Mouse (Mus musculus) testis, adult 2 months (tissue): ENCODE results near the gene Aamp. TPM values are rescaled to one million over a fixed set of nuclear protein-coding genes. Genes with fewer than 3 reads are reported as not detected.

ENCODE experiments used
- H3K27ac ChIP-seq: fragments of 200-500 bp; 2 replicates; pipeline ENCODE4 v1.5.1; 2012; ENCODE audit warnings: low read depth, low read length; ENCODE audit not compliant: control insufficient read depth, insufficient read depth
- H3K27me3 ChIP-seq: fragments of 200-500 bp; 2 replicates; pipeline ENCODE4 v1.6.1; 2012; ENCODE audit warnings: mild to moderate bottlenecking, low read length, moderate library complexity; ENCODE audit not compliant: control insufficient read depth, insufficient read depth
- H3K36me3 ChIP-seq: fragments of 200-500 bp; 2 replicates; pipeline ENCODE4 v1.6.1; 2012; ENCODE audit warnings: mild to moderate bottlenecking, low read length; ENCODE audit not compliant: control insufficient read depth, insufficient read depth
- H3K4me1 ChIP-seq: fragments of 200-500 bp; 2 replicates; pipeline ENCODE4 v1.6.1; 2012; ENCODE audit warnings: low read length; ENCODE audit not compliant: control insufficient read depth, insufficient read depth
- H3K4me3 ChIP-seq: fragments of 200-500 bp; 2 replicates; pipeline ENCODE4 v1.5.1; 2012; ENCODE audit warnings: low read depth, mild to moderate bottlenecking, low read length, moderate library complexity, mixed read lengths; ENCODE audit not compliant: control insufficient read depth
- CTCF ChIP-seq: fragments of 200-500 bp; IDR thresholded peaks from 2 replicates; pipeline ENCODE4 v1.5.1; 2012; ENCODE audit warnings: low read depth, mild to moderate bottlenecking, inconsistent platforms, low read length, moderate library complexity; ENCODE audit not compliant: control insufficient read depth, insufficient read depth, insufficient replicate concordance
- POLR2A ChIP-seq: fragments of 200-500 bp; IDR thresholded peaks from 2 replicates; pipeline ENCODE4 v1.6.1; 2012; ENCODE audit warnings: low read depth, mild to moderate bottlenecking, inconsistent platforms, low read length, moderate library complexity; ENCODE audit not compliant: control insufficient read depth
- polyA plus RNA-seq: library from polyadenylated mRNA; depleted of rRNA; stranded (reverse); fragments of >200 nt; gene quantifications from 2 replicates; pipeline ENCODE4 v1.2.3, GENCODE M21; 2012

Gene Aamp
- polyA plus RNA-seq, 1 experiment, result 1,552 TPM

- H3K36me3 ChIP-seq, result peaks cover 14% of the 10 kb centered on the region
- H3K27me3 ChIP-seq, result no peaks in the 10 kb centered on the region
- TF ChIP-seq POLR2A, result no peak
- TF ChIP-seq CTCF, result no peak
- peak overlapping the region; percentile 92 for H3K27ac ChIP-seq
- peaks cover 8% of the 10 kb centered on the region for H3K4me1 ChIP-seq
- H3K4me3 ChIP-seq, result peak overlapping the region; percentile 96
Measured at GRCm38 (mm10) chr1:74283686-74284463, 663 bp downstream of the Aamp start.

GRCm38 (mm10) chr1:74282896-74283625 is 1.5 kb downstream of the Aamp start:
- H3K36me3 ChIP-seq, result peaks cover 14% of the 10 kb centered on the region
- H3K4me1 ChIP-seq, result peaks cover 8% of the 10 kb centered on the region
- peak overlapping the region; percentile 41 for H3K27ac ChIP-seq
- no peak for TF ChIP-seq CTCF
- 0 out of 2 replicates have a peak, but pooled peaks have one; percentile 2 for TF ChIP-seq POLR2A
- peak overlapping the region; percentile 86 for H3K4me3 ChIP-seq
- no peaks in the 10 kb centered on the region for H3K27me3 ChIP-seq

- Histone ChIP-seq H3K27ac (peak overlapping the region; percentile 32; the same call in 1 of the 2 replicates), H3K4me3 (peak overlapping the region; percentile 86), H3K4me1 (peaks cover 11% of the 10 kb centered on the region), H3K27me3 (no peaks in the 10 kb centered on the region), H3K36me3 (peaks cover 14% of the 10 kb centered on the region)
- TF ChIP-seq POLR2A (no peak), CTCF (no peak)
Measured at GRCm38 (mm10) chr1:74281886-74282285, 2.7 kb downstream of the Aamp start.

- Histone ChIP-seq H3K4me3 (peak overlapping the region; percentile 86), H3K27ac (peak overlapping the region; percentile 91), H3K27me3 (no peaks in the 10 kb centered on the region), H3K36me3 (peaks cover 14% of the 10 kb centered on the region), H3K4me1 (peaks cover 11% of the 10 kb centered on the region)
- TF ChIP-seq POLR2A (no peak), CTCF (no peak)
Measured at GRCm38 (mm10) chr1:74281372-74281771, 3.2 kb downstream of the Aamp start.

GRCm38 (mm10) chr1:74280591-74281325 is 3.8 kb downstream of the Aamp start:
- H3K27me3 ChIP-seq, result no peaks in the 10 kb centered on the region
- H3K4me1 ChIP-seq, result peaks cover 9% of the 10 kb centered on the region
- TF ChIP-seq POLR2A (peak; percentile 93; the same call in 1 of the 2 replicates), CTCF (no peak)
- peaks cover 14% of the 10 kb centered on the region for H3K36me3 ChIP-seq
- peak overlapping the region; percentile 86 for H3K4me3 ChIP-seq
- peak overlapping the region; percentile 91 for H3K27ac ChIP-seq

- peak overlapping the region; percentile 86 for H3K4me3 ChIP-seq
- H3K27ac ChIP-seq, result no peak overlapping the region
- peaks cover 14% of the 10 kb centered on the region for H3K36me3 ChIP-seq
- no peaks in the 10 kb centered on the region for H3K27me3 ChIP-seq
- H3K4me1 ChIP-seq, result peaks cover 5% of the 10 kb centered on the region
- TF ChIP-seq CTCF (no peak), POLR2A (peak; percentile 32; the same call in 1 of the 2 replicates)
Measured at GRCm38 (mm10) chr1:74278988-74279387, 5.5 kb downstream of the Aamp start.

GRCm38 (mm10) chr1:74278538-74278937 is 6.0 kb downstream of the Aamp start, which contains the start of gene Gpbar1:
Gene Gpbar1 (plus strand): TSS chr1:74278550.
- no peak within 1 kb of the TSS for H3K27ac ChIP-seq
- H3K27me3 ChIP-seq, result no peaks in the 10 kb centered on the region
- peaks cover 14% of the 10 kb centered on the region for H3K36me3 ChIP-seq
- peak within 1 kb of the TSS; percentile 86 for H3K4me3 ChIP-seq
- peaks cover 3% of the 10 kb centered on the region for H3K4me1 ChIP-seq
- TF ChIP-seq POLR2A (no peak), CTCF (no peak)
